Mouse (Mus musculus) adrenal gland, adult (tissue): ENCODE results near the gene Tfr2.
A peak's percentile ranks its signal among the peaks of the same experiment; 100 is the strongest.

Experiments used
- DNase-seq, 2 experiments: peaks; one replicate each; pipeline ENCODE4 v3.0.0; 2022 to 2023; ENCODE audit warnings: low spot score in 1 of 2; ENCODE audit not compliant: inconsistent age in 2 of 2

The Tfr2 gene

GRCm38 (mm10) chr5:137535318-137535717 is 34.3 kb upstream of the Tfr2 start:
- DNase-seq, result no peak

GRCm38 (mm10) chr5:137537461-137537860 is 32.2 kb upstream of the Tfr2 start:
- peak; percentile 14 to 25 for DNase-seq

DNA sequence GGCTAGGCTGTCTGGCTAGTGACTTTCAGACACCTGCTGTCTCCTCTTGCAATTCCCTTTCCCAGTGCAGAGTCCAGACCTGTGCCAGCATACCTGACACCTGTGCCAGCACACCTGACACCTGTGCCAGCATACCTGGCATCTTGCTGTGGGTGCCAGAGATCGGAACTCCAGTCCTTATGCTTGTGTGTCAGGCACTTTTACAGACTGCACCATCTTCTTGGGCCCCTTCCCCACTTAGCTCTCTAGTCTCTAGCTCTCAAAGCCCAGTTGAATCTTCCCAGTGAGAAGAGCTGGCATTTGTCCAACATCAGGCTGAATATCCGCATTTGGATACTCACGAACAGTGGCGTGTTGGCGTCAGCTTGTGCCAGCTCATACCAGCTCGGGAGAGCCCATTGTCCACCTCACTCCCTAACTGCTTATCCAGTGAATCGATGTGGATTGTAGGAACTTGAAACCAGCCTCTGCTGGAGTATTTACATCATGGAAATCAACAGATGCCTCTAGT is 30.3 kb upstream of the Tfr2 start:
- DNase-seq, result peak; percentile 50 to 74

DNA sequence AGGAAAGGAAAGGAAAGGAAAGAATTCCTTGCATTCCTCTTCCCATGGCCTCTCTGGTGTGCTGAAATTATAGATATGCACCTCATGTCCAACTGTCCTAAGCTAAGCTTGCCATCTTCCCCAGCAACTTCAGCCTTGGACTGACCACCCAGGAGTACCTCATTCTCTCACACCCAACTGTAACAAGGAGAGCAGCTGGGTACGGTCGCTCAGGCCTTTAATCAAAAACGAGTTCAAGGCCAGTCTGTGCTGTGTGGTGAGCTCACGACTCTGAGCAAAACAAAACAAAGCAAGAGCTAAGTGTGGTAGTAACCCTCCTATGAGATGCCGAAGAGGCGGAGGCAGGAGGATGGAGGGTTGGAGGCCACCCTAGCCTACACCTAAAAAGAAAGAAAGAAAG is 28.6 kb upstream of the Tfr2 start:
- DNase-seq, result peak; percentile 55 to 74

DNA sequence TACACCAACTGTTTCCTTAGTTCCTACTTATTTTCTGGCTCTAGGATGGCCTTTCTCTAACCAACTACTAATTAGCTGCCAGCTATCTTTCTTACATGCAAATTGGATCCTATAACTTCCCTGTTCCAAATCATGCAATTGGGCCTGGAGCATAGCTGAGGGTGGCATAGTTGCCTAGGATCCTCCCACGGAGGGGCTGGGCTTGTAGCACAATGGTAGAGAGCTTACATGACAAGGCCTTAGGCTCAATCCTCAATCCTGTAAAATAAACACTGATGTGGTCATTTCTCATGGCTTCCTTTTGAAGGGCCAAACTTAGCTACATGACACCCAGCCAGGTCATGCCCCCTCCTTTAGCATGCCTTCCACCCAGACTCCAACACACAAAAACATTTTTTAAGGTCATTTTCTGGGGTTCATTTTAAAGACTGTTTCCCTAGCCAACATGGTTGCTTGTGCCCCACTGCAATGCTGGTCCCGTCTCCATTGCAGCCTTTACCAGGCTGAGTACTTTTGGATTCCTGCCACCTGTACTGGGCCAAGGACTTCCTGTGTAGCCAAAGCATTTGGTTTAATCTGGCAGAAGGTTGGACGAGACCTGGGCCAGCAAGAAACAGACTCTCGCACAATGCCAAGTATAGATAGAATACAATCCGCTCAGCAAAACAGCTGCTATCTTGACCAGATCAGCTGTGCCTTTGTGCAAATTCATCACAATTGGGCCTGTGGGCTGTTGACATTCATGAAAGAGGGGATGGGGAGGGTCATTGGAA is 27.7 kb upstream of the Tfr2 start:
- peak; percentile 73 to 89 for DNase-seq

DNA sequence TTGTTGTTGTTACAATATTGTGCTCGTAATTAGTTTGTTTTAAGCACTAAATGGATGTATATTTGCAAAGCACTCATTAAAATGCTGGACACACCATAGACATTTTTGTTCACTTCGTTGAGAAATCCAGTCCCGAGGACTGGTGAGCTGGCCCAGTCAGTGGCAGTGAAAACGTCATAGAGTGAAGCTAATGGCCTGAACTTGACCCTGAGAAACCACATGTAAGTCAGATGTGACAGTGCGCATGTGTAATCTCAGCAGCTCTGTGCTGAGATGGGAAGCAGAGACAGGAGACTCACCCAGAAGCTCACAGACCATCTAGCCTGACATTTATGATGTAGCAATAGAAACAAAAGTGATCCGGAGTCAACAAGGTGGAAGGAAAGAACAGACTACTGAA is 24.7 kb upstream of the Tfr2 start:
- peak; percentile 64 to 81 for DNase-seq

DNA sequence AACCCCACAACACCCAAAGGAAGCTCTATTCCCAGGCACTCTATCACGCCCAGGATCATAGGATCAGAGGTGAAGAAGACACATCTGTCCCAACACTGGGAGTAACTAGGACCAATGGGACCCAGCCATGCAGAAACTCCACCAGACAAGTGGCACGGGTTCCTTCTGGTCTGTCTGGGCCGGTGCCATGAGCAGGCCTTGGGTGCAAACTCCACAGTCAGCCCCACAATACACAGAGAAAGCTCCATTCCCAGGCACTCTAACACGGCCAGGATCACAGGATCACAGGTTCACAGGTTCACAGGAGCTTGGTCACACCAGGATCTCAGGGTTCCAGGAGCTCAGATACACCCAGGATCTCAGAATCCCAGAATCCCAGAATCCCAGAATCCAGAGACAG is 24.0 kb upstream of the Tfr2 start:
- DNase-seq, result no peak

GRCm38 (mm10) chr5:137549840-137550239 is 19.8 kb upstream of the Tfr2 start:
- peak in 1 of 2 experiments; percentile 72 for DNase-seq

GRCm38 (mm10) chr5:137551119-137551518 is 18.5 kb upstream of the Tfr2 start:
- no peak for DNase-seq

DNA sequence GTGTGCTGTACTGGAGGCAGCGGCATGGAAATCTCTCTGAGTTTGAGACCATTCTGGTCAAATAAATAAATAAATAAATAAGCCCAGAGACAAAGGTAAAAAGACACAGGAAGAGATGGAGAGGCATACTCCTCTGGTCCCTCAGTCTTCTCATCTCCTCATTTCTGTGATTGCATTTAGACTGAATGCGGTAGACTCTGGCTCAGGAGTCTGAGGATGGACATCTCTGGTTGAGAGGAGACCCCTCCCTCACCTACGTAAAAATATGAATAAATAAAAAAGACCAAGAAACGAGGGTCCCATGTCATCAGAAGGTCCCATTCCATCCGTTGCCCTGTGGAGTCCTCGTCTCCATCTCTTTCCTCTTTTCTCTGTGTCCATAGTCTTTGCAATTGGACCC is 16.6 kb upstream of the Tfr2 start:
- no peak for DNase-seq

DNA sequence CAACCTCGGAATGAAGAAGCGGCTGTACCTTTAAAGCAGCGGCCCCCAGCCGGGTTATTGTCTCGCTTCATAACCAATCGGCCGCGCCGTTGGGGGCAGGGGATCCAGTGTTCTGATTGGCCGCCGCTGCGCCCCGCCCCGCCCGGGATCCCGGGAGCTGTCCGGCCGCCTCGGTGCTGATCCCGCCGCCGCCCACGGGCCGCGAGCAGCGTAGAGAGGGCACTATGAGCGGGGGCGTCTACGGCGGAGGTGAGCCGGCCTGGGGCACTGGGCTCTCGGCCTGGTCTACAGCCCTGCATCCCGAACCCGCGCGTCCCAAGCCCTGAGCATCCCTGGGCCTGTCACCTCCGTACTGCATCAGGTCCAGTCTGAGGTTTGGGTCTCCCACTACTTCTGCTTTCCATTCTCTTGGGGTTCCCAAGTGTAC is 16.2 kb upstream of the Tfr2 start, which contains the start of gene Actl6b:
TSS of gene Actl6b (plus strand) at position 107 of the 427 bp plus-strand sequence.
- DNase-seq, result peak; percentile 74 to 87

DNA sequence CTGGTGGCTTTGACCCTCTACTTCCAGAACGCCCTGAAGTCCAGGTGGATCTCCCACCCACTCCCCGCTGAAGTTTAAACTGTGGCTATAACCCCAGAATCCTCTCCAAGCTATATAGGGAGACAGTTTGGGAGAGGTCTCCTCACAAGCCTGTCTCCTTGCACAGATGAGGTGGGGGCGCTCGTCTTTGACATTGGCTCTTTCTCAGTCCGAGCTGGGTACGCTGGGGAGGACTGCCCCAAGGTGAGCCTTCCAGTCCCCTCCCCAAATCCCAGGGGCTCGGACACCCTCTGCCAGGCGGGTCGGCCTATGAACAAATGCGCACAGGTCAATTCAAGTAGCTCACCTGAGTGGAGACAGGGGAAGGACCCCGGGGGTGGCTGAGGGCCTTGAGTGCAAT is 15.7 kb upstream of the Tfr2 start:
- DNase-seq, result no peak

DNA sequence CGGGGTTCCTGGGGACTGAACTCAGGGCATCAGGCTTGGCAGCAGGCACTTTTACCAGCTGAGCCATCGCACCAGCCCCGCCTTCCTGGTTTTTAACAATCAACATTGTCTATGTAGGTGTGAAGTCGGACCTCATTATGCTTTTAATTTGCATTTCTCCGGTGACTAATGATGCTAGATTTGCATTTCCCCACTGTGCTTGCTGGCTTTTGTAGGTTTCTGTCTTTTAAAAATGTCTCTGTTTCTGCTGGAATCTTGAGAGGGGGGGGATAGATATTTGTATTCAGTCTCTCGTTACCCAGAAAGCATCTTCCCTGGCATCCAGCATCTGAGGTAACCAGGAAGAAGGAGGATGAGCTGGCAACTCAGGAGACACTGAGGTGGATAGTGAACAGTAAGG is 8.1 kb upstream of the Tfr2 start:
- DNase-seq, result no peak

- DNase-seq, result no peak
Observed at GRCm38 (mm10) chr5:137562965-137563364, 6.7 kb upstream of the Tfr2 start.

GRCm38 (mm10) chr5:137565744-137566143 is 3.9 kb upstream of the Tfr2 start:
- DNase-seq, result no peak

GRCm38 (mm10) chr5:137566416-137566815 is 3.2 kb upstream of the Tfr2 start:
- no peak for DNase-seq

- peak; percentile 64 to 77 for DNase-seq
Observed at GRCm38 (mm10) chr5:137568223-137568798, 1.3 kb upstream of the Tfr2 start.

GRCm38 (mm10) chr5:137569031-137569430 is 609 bp upstream of the Tfr2 start:
- no peak for DNase-seq

DNA sequence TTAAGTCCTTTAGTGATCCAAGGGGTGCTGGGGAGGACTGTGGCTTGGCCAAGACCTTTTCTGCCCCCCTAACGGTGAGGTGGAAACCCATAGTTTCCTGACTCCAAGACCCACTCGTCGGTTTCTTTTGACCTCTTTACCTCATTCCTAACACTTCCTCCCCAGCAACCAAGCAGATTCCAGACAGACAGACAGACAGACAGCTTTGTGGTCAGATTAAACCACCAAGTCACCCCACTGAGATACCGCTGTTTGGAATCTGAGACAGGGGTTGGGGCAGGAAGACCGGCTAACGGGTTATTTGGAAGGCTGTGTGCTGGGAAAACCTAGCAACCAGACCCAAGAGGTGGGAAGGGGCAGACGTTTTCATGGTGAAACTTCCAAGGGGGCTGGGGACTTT is 541 bp downstream of the Tfr2 start:
- DNase-seq, result no peak

GRCm38 (mm10) chr5:137570691-137571586 is 1.3 kb downstream of the Tfr2 start:
- DNase-seq, result no peak

DNA sequence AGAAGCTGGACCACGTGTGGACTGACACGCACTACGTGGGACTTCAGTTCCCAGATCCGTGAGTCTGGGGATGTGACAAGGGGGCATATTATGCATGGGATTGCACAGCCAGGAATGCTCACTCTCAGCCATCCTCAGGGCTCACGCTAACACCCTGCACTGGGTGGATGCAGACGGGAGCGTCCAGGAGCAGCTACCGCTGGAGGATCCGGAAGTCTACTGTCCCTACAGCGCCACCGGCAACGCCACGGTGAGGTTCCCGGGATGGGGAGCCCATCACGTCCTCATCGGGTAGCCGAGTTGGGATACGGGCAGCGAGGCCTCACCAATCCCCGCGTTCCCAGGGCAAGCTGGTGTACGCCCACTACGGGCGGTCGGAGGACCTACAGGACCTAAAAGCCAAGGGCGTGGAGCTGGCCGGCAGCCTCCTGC is 4.8 kb downstream of the Tfr2 start:
- DNase-seq, result peak; percentile 70 to 83
